Mouse (Mus musculus) stomach, postnatal 0 days (tissue): Measurements from ENCODE around the gene Eif3a. TPM values are rescaled to one million over a fixed set of nuclear protein-coding genes. Genes with fewer than 3 reads are reported as not detected.

Experiments used
- ATAC-seq: fragments of 200-750 bp; cut with Nextera tagmentation; 2 replicates; pipeline ENCODE4 v1.8.0; 2017; ENCODE audit not compliant: low FRiP score, low TSS enrichment
- DNase-seq: peaks from one replicate; pipeline ENCODE4 v3.0.0-alpha.2; 2016; ENCODE audit warnings: low spot score
- H3K27ac ChIP-seq: fragments of 300-500 bp; sonication (generic); replicated peaks from 2 replicates; pipeline ENCODE4 v1.5.1; 2014; ENCODE audit warnings: mild to moderate bottlenecking, control low read depth
- H3K27me3 ChIP-seq: fragments of 300-500 bp; sonication (generic); 2 replicates; pipeline ENCODE4 v1.6.1; 2014; ENCODE audit warnings: low read length; ENCODE audit not compliant: control insufficient read depth, insufficient read depth
- H3K36me3 ChIP-seq: fragments of 300-500 bp; sonication (generic); 2 replicates; pipeline ENCODE4 v1.6.1; 2014; ENCODE audit warnings: low read length, mixed read lengths; ENCODE audit not compliant: control insufficient read depth, insufficient read depth
- H3K4me1 ChIP-seq: fragments of 300-500 bp; sonication (generic); replicated peaks from 2 replicates; pipeline ENCODE4 v1.6.1; 2014; ENCODE audit warnings: antibody characterized with exemption; ENCODE audit not compliant: control insufficient read depth, insufficient read depth
- H3K4me2 ChIP-seq: fragments of 300-500 bp; sonication (generic); replicated peaks from 2 replicates; pipeline ENCODE4 v1.6.1; 2014; ENCODE audit warnings: low read depth, mild to moderate bottlenecking, control low read depth, moderate library complexity
- H3K4me3 ChIP-seq: fragments of 300-500 bp; sonication (generic); 2 replicates; pipeline ENCODE4 v1.5.1; 2014; ENCODE audit warnings: low read depth, low read length, control low read depth
- H3K9ac ChIP-seq: fragments of 300-500 bp; sonication (generic); 2 replicates; pipeline ENCODE4 v1.6.1; 2014; ENCODE audit warnings: mild to moderate bottlenecking, low read length, control low read depth, mixed read lengths
- H3K9me3 ChIP-seq: fragments of 300-500 bp; sonication (generic); 2 replicates; pipeline ENCODE4 v1.6.1; 2016; ENCODE audit warnings: low read length; ENCODE audit not compliant: control insufficient read depth
- CTCF ChIP-seq: IDR thresholded peaks from 2 replicates; pipeline ENCODE4 v1.5.1; 2016; ENCODE audit warnings: antibody characterized with exemption, low read depth, mild to moderate bottlenecking, moderate library complexity
- EP300 ChIP-seq: optimal IDR thresholded peaks from 2 replicates; pipeline ENCODE3; 2016; ENCODE audit warnings: antibody characterized with exemption
- WGBS: fragments of 180-500 bp; shearing (Covaris S2); extraction: QIAGEN DNeasy Blood & Tissue Kit; methylation state at CpG from one replicate; pipeline ENCODE4 v1.1.7; 2014; 5-methylcytosine and 5-hydroxymethylcytosine counted together
- polyA plus RNA-seq: library from polyadenylated mRNA; unstranded; fragments of >200 nt; fragmentation: Nextera tagmentation; extraction: Ambion mirVana; gene quantifications from 2 replicates; pipeline ENCODE4 v1.2.1, GENCODE M21; 2015

Gene Eif3a
- polyA plus RNA-seq, 1 experiment from 2014 or later: 60.1 TPM

GRCm38 (mm10) chr19:60795244-60795643 is 4.8 kb upstream of the Eif3a start:
- no peak overlapping the region for H3K4me2 ChIP-seq
- no peak overlapping the region for H3K9ac ChIP-seq
- no peaks in the 10 kb centered on the region for H3K9me3 ChIP-seq
- no peaks in the 10 kb centered on the region for H3K4me1 ChIP-seq
- ATAC-seq (no peak), DNase-seq (no peak)
- H3K4me3 ChIP-seq: no peak overlapping the region
- no peak for TF ChIP-seq CTCF
- TF ChIP-seq EP300: no peak
- no peaks in the 10 kb centered on the region for H3K36me3 ChIP-seq
- H3K27ac ChIP-seq: no peak overlapping the region
- no peaks in the 10 kb centered on the region for H3K27me3 ChIP-seq
- 79% methylated on average over 2 of the region's 2 CpGs for WGBS

GRCm38 (mm10) chr19:60793170-60793707 is 2.8 kb upstream of the Eif3a start:
- WGBS: 63% methylated on average over 2 of the region's 2 CpGs
- Histone ChIP-seq H3K4me3 (no peak overlapping the region), H3K27me3 (no peaks in the 10 kb centered on the region), H3K9ac (no peak overlapping the region), H3K9me3 (no peaks in the 10 kb centered on the region), H3K27ac (no peak overlapping the region), H3K36me3 (no peaks in the 10 kb centered on the region), H3K4me2 (no peak overlapping the region), H3K4me1 (no peaks in the 10 kb centered on the region; the same call in 1 of the 2 replicates)
- ATAC-seq (no peak), DNase-seq (no peak)
- TF ChIP-seq CTCF (no peak), EP300 (no peak)

- Histone ChIP-seq H3K27ac (peak overlapping the region; percentile 100), H3K4me2 (peak overlapping the region; percentile 70), H3K4me3 (peak overlapping the region; percentile 96), H3K4me1 (no peaks in the 10 kb centered on the region; the same call in 1 of the 2 replicates), H3K36me3 (no peaks in the 10 kb centered on the region), H3K27me3 (no peaks in the 10 kb centered on the region), H3K9ac (peak overlapping the region; percentile 100), H3K9me3 (no peaks in the 10 kb centered on the region)
- DNase-seq (no peak), ATAC-seq (no peak)
- TF ChIP-seq CTCF (no peak), EP300 (no peak)
- WGBS: 15% methylated on average over 9 of the region's 9 CpGs
Observed at GRCm38 (mm10) chr19:60791164-60791563, 706 bp upstream of the Eif3a start.

- H3K9me3 ChIP-seq: no peaks in the 10 kb centered on the region
- H3K9ac ChIP-seq: peak overlapping the region; percentile 100
- WGBS: 1% methylated on average over 47 of the region's 60 CpGs
- peak overlapping the region; percentile 100 for H3K27ac ChIP-seq
- ATAC-seq (peak; percentile 71), DNase-seq (peak; percentile 76)
- peak overlapping the region; percentile 96 for H3K4me3 ChIP-seq
- H3K36me3 ChIP-seq: no peaks in the 10 kb centered on the region
- peak overlapping the region; percentile 70 for H3K4me2 ChIP-seq
- H3K4me1 ChIP-seq: peaks cover 4% of the 10 kb centered on the region
- TF ChIP-seq CTCF: no peak
- H3K27me3 ChIP-seq: no peaks in the 10 kb centered on the region
Observed at GRCm38 (mm10) chr19:60789919-60790506, 445 bp downstream of the Eif3a start.

GRCm38 (mm10) chr19:60789452-60789851 is 1.0 kb downstream of the Eif3a start:
- ATAC-seq (no peak), DNase-seq (no peak)
- peak overlapping the region; percentile 96 for H3K4me3 ChIP-seq
- H3K9ac ChIP-seq: peak overlapping the region; percentile 100
- peak overlapping the region; percentile 100 for H3K27ac ChIP-seq
- peaks cover 4% of the 10 kb centered on the region for H3K4me1 ChIP-seq
- peak overlapping the region; percentile 70 for H3K4me2 ChIP-seq
- WGBS: under 1% methylated on average over 7 of the region's 7 CpGs
- no peaks in the 10 kb centered on the region for H3K9me3 ChIP-seq
- no peaks in the 10 kb centered on the region for H3K36me3 ChIP-seq
- no peaks in the 10 kb centered on the region for H3K27me3 ChIP-seq
- TF ChIP-seq EP300 (no peak), CTCF (no peak)

GRCm38 (mm10) chr19:60788214-60788960 is 2.1 kb downstream of the Eif3a start:
- H3K9ac ChIP-seq: 0 out of 2 replicates have a peak overlapping the region, but pooled peaks have one; percentile 41
- ATAC-seq: no peak

More at GRCm38 (mm10) chr19:60788214-60788960, 2.1 kb downstream of the Eif3a start:
- no peak for DNase-seq
- no peaks in the 10 kb centered on the region for H3K9me3 ChIP-seq
- H3K27me3 ChIP-seq: no peaks in the 10 kb centered on the region
- H3K4me1 ChIP-seq: peaks cover 4% of the 10 kb centered on the region
- TF ChIP-seq CTCF: no peak
- TF ChIP-seq EP300: no peak
- H3K4me3 ChIP-seq: peak overlapping the region; percentile 96
- H3K4me2 ChIP-seq: peak overlapping the region; percentile 70
- no peaks in the 10 kb centered on the region for H3K36me3 ChIP-seq
- H3K27ac ChIP-seq: no peak overlapping the region
- 25% methylated on average over 6 of the region's 6 CpGs for WGBS
